Mouse (Mus musculus) adrenal gland, postnatal 25 days (tissue): ENCODE measurements around the gene Bri3. TPM values are rescaled to one million over a fixed set of nuclear protein-coding genes. Genes with fewer than 3 reads are reported as not detected.
A peak's percentile ranks its signal among the peaks of the same experiment; 100 is the strongest.
"Not testable (repeated sequence)": the region's sequence is repeated elsewhere in the genome, so short reads cannot be mapped to it uniquely, and the experiment has no call there.

Source experiments
- DNase-seq: peaks from one replicate; pipeline ENCODE4 v3.0.0; 2021; ENCODE audit warnings: mixed read lengths
- total RNA-seq: library from RNA; stranded (reverse); gene quantifications from 2 replicates; pipeline ENCODE4 v1.2.3, GENCODE M21; 2021

Gene Bri3
- total RNA-seq, 1 experiment from 2014 or later: 110 TPM

GRCm38 (mm10) chr5:144359886-144360285 is 115.6 kb downstream of the Bri3 start:
- DNase-seq: no peak

GRCm38 (mm10) chr5:144360346-144360745 is 116.1 kb downstream of the Bri3 start:
- DNase-seq: peak; percentile 15

GRCm38 (mm10) chr5:144364680-144365357 is 120.6 kb downstream of the Bri3 start:
- no peak for DNase-seq

- DNase-seq: not testable (repeated sequence)
Observed at GRCm38 (mm10) chr5:144366551-144366950, 122.3 kb downstream of the Bri3 start.

GRCm38 (mm10) chr5:144368661-144369205 is 124.5 kb downstream of the Bri3 start:
- no peak for DNase-seq

GRCm38 (mm10) chr5:144370986-144371385 is 126.7 kb downstream of the Bri3 start:
- no peak for DNase-seq

GRCm38 (mm10) chr5:144372177-144372576 is 127.9 kb downstream of the Bri3 start:
- peak; percentile 42 for DNase-seq

GRCm38 (mm10) chr5:144372885-144373284 is 128.6 kb downstream of the Bri3 start:
- no peak for DNase-seq

GRCm38 (mm10) chr5:144379431-144379830 is 135.2 kb downstream of the Bri3 start:
- DNase-seq: no peak

GRCm38 (mm10) chr5:144380689-144381088 is 136.5 kb downstream of the Bri3 start:
- no peak for DNase-seq

GRCm38 (mm10) chr5:144381782-144382181 is 137.5 kb downstream of the Bri3 start:
- DNase-seq: peak; percentile 13

GRCm38 (mm10) chr5:144383936-144384335 is 139.7 kb downstream of the Bri3 start:
- no peak for DNase-seq

GRCm38 (mm10) chr5:144387851-144388250 is 143.6 kb downstream of the Bri3 start:
- DNase-seq: peak; percentile 54

- no peak for DNase-seq
Observed at GRCm38 (mm10) chr5:144394142-144394541, 149.9 kb downstream of the Bri3 start.

GRCm38 (mm10) chr5:144397566-144397965 is 153.3 kb downstream of the Bri3 start:
- peak; percentile 12 for DNase-seq

- no peak for DNase-seq
Observed at GRCm38 (mm10) chr5:144400821-144401220, 156.6 kb downstream of the Bri3 start.

GRCm38 (mm10) chr5:144406256-144406655 is 162.0 kb downstream of the Bri3 start:
- DNase-seq: no peak

- no peak for DNase-seq
Observed at GRCm38 (mm10) chr5:144410666-144411065, 166.4 kb downstream of the Bri3 start.

- peak; percentile 54 for DNase-seq
Observed at GRCm38 (mm10) chr5:144411702-144412101, 167.5 kb downstream of the Bri3 start.

GRCm38 (mm10) chr5:144412781-144413180 is 168.5 kb downstream of the Bri3 start:
- no peak for DNase-seq

GRCm38 (mm10) chr5:144418456-144418855 is 174.2 kb downstream of the Bri3 start:
- DNase-seq: no peak

- DNase-seq: no peak
Observed at GRCm38 (mm10) chr5:144420001-144420400, 175.8 kb downstream of the Bri3 start.

- no peak for DNase-seq
Observed at GRCm38 (mm10) chr5:144426697-144427096, 182.5 kb downstream of the Bri3 start.

GRCm38 (mm10) chr5:144427861-144428260 is 183.6 kb downstream of the Bri3 start:
- peak; percentile 28 for DNase-seq
